Mouse (Mus musculus) right cerebral cortex, postnatal 25 days (tissue): ENCODE measurements around the gene Plekha3.

Experiments used
- DNase-seq: peaks from one replicate; pipeline ENCODE4 v3.0.0; 2022

The Plekha3 gene

GRCm38 (mm10) chr2:76674725-76675427 lies at the start of gene Plekha3:
Gene Plekha3 (plus strand): TSS chr2:76675281.
- DNase-seq, result peak; percentile 87

GRCm38 (mm10) chr2:76630293-76630692 lies 44.8 kb upstream of the Plekha3 start:
- DNase-seq, result no peak

DNA sequence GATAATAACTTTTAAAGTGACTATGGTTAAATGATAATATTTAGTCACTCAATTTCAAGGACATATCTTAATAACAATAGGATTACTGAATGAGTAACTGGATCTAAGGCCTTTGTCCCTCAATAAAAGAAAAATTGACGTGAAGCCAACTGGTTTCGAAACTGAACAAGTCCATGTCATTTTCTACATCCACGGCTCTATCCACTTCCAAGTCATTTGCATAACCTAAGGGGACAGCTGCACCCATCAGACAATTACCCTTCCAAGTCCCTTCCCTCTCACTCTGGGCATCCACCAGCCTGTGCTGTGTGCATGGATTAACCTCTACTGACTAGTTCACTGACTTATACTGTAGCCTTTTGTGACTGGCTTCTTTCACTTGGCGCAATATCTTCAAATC lies 43.5 kb upstream of the Plekha3 start:
- DNase-seq, result no peak

- no peak for DNase-seq
These were observed 35.4 kb upstream of the Plekha3 start for GRCm38 (mm10) chr2:76639637-76640036.

DNA sequence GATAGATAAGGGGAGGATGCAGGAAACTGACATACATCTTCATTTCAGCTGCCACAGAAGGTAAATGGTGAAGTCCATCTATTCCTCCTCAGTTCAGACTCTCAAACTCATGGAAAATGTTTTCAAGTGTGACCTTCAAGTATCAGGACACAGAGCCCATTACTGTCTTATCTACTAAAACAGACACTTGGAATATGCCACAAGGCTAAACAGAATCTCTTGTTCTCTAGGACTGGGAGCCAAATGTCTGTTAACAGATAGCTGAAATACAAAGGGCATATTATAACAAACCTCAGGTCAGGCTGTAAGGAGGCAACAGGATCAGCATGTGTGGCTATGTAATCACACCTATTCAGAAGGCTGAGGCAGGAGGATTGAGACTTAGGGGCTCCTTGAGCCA lies 31.3 kb upstream of the Plekha3 start:
- no peak for DNase-seq

- no peak for DNase-seq
These were observed 27.6 kb upstream of the Plekha3 start for GRCm38 (mm10) chr2:76647441-76647869.

DNA sequence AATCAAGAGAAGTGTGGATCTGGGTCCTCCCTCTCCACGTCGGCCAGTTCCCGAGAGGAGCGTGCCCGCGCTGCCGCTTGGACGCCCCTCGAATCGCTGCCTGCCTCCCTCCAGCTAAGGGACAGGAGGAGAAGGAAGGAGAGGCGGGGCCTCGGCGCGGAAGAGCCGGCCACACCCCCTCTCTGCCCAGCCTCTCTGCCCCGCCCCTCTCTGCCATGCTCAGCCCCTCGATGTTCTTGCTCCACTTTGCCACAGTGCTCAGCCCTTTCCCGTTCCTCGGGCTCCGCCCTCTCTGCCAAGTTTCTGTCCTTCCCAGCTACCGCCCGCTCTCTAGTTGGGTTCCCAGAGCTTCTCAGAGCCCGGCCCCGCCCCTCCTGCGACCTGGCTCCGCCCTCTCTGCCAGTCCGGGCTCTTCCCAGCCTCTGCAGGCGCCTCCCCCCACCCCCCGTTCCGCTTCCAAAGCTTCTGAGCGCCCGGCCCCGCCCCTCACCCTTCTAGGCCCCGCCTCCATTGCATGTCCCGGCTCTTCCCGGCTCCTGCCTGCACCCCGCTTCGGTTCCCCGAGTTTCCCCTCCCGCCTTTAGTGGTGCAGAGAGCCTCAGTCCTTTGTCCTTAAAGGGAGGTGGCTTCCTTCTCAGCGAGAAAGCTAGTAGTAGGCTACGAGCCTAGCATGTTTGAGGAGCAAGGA lies 27.1 kb upstream of the Plekha3 start, which contains the start of the genes Prkra and Pjvk:
TSS of gene Prkra (minus strand) at position 133 of the 688 bp plus-strand sequence.
TSS of gene Pjvk (plus strand) at position 594 of the 688 bp plus-strand sequence.
- peak; percentile 92 for DNase-seq

DNA sequence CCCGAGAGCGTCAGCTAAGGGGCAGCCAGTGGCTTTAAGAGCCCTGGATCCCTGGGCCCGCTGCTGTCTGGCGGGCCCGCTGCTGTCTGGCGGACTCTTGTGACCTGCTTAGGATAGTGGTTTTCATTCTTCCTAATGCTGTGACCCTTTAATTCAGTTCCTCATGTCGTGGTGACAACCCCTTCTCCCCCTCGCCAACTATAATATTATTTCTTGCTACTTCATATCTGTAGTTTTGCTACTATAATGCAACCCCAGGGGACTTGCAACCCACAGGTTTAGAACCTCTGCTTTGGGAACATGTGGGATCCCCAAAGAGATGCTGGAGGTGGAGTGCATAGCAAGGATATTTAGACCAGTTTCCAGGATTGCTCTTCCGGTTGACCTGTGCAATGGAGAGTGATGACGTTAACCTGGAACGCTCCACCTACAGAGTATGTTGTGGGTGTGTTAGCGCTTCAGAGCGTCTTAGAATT lies 26.4 kb upstream of the Plekha3 start:
- DNase-seq, result no peak

DNA sequence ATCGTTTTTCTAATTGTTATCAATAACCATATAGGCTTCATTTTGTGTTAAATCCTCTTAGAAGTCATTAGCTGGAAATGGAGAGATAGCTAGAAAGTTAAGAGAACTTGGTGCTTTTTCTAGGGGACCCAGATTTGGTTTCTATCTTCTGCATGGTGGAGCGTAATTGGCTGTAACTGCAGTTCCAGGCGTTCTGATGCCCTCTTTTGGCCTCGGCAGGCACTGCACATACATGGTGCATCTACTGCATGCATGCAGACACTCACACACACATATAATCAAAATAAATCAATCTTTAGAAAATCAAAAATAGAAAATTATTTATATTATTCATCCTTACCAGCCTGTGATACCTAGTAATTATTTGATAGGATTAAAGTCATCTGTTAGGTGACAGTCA lies 22.0 kb upstream of the Plekha3 start:
- DNase-seq, result no peak

GRCm38 (mm10) chr2:76654646-76655045 lies 20.4 kb upstream of the Plekha3 start:
- DNase-seq, result no peak

GRCm38 (mm10) chr2:76655444-76655843 lies 19.6 kb upstream of the Plekha3 start:
- no peak for DNase-seq

- no peak for DNase-seq
These were observed 19.1 kb upstream of the Plekha3 start for GRCm38 (mm10) chr2:76655982-76656381.

DNA sequence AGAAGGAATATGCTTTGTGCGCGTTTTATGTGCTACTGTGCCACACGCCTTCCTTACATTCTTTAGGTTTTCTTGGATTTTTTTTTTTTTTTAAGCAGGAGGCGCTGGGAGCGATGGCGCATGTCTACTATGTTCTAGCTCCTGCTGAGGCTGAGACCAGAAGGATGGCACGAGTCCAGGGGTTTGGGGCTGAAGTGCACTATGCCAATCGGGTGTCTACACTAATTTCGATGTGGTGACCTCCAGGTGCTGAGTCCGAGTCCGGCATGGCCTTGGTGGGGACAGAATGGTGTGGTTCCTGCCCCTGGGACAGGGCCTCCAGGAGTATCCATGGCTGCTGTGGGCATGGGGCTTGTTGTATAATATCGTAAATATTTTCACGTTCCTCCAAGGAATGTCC lies 16.5 kb upstream of the Plekha3 start:
- no peak for DNase-seq

DNA sequence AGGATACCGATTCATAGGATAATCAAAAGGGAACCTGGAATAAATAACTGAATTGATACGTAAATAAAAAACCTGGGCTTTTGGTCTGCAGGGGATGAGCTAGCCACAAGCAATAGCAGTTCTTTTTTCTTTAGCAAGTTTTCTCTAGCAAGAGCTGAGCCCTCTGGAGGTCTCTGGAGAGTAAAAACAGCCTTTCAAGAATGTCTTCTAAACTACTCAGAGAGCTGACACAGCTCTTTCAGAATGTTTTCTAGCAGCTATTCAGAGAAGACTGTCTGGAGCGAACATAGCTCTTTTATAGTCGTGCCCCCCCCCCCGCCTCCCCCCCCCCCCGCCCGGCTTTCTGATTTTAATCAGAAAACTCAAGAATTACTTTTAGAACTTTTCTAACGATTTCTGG lies 15.7 kb upstream of the Plekha3 start:
- no peak for DNase-seq

DNA sequence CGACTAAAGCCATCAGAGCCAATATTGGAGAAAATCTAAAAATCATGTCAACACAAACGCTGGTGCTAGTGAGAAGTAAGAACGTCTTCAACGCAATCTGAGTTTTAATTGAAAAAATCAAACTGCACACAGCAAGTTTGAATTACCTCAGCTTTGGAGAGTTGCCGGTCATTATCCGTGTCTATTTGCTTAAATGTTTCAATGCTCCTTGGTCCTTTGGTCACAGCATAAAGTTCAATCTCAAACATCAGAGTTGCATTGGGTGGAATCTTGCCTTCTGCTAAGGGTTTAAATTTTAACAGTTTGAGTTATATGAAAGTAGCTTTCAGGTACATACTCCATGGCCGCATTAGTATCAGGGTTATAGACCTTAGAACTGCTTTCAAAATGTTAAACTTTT lies 9.6 kb upstream of the Plekha3 start:
- no peak for DNase-seq

GRCm38 (mm10) chr2:76667200-76667599 lies 7.9 kb upstream of the Plekha3 start:
- no peak for DNase-seq

GRCm38 (mm10) chr2:76671641-76672040 lies 3.4 kb upstream of the Plekha3 start:
- DNase-seq, result no peak

- no peak for DNase-seq
These were observed 2.8 kb upstream of the Plekha3 start for GRCm38 (mm10) chr2:76672134-76672745.

DNA sequence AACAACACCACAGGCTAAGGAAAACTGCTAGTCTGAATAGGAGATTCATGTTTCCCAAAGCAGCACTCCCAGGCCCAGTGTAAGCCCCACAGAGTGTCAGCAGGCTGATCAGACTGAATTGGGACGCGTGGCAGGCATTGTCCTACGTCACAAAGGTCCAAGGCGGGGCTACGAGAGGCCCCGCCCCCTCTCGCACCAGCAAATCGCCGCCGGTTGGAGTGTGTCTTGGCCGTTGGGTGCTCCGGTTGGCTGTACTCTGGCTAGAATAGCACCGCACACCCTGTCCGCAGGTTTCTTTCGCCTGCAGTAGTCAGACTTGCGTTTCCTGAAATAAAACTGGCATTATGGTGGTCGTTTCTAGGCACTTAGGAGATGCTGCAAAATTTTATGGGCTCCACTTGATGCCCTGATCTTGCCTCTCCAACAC lies 2.1 kb upstream of the Plekha3 start, which contains the start of gene Fkbp7:
TSS of gene Fkbp7 (minus strand) at position 151 of the 427 bp plus-strand sequence.
- DNase-seq, result peak; percentile 85

DNA sequence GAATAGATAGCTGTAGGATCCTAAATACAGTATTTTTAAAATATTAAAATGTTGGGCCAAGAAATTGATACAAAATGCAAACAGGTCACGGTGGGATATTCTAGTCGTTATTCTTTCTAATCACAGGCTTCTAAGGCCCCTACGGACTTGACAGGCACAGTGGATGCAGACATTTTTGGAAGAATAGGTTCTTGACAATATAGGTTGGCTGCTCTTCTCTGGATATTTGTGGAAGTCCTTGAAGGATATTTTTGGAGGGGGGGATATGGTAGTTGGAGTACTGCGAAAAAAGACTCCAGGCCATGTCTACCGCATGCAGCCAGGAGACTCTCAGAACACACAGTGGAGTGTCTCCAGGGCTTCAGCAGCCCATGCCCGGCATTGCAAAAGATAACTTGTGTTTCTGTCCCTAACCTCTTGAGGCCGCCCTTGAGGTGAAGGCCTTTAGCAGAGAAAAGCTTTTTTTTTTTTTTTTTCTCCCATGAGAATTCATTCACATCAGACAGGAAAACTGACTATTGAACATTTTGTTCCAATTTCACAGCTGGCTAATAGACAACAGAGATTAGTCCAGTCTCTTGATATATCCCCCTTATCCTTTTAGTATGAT lies 1.5 kb upstream of the Plekha3 start:
- DNase-seq, result no peak

- no peak for DNase-seq
These were observed 370 bp downstream of the Plekha3 start for GRCm38 (mm10) chr2:76675451-76675850.

DNA sequence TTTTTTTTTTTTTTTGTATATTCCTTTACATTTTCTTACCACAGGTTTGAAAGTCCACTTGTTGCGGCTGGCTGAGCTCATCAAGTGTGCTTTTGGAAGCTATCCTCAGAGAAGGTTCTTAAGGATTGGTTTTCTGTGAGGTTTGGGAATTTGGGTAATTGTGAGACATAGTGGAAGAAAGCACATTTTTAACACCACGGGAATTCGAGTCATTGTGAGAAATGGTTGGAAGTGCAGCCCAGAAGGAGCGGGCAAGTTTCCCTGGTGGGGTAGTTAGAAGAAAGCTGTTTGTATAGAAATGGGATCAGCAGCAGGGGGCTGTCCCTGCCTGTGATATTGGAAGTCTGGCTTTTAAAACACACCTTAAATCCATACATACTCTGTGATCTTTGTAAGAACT lies 868 bp downstream of the Plekha3 start:
- DNase-seq, result no peak
